Mouse (Mus musculus): ENCODE measurements around the gene Pacsin3.
"Not testable (repeated sequence)": the region's sequence is repeated elsewhere in the genome, so short reads cannot be mapped to it uniquely, and the experiment has no call there.

Gene Pacsin3

DNA sequence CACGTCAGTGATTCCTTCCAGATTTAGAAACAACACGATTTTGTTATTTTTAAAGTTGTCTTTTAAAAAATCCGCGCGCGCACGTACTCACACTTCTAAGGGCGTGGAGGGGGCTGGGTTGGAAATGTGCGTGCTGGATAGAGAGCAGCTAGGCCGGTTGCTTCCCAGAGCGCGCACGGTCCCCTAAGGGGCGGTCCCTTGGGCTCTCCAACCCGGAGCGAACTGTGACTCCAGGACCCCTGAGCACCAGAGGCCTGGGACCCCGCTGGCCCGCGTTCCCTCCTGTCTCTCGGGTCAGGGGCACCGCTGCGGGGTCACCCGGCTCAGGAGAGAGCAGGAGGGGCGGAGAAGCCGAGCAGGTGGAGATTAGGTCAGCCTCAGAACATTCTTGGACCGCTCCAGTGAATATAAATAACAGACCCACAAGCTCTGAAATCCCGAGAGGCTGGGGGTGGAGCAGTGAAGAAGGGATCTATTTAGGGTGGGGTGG, at the start of gene Pacsin3:
Pacsin3 (plus strand) TSS at position 294 of the 490 bp plus-strand sequence.
- peak; percentile 80 for DNase-seq

DNA sequence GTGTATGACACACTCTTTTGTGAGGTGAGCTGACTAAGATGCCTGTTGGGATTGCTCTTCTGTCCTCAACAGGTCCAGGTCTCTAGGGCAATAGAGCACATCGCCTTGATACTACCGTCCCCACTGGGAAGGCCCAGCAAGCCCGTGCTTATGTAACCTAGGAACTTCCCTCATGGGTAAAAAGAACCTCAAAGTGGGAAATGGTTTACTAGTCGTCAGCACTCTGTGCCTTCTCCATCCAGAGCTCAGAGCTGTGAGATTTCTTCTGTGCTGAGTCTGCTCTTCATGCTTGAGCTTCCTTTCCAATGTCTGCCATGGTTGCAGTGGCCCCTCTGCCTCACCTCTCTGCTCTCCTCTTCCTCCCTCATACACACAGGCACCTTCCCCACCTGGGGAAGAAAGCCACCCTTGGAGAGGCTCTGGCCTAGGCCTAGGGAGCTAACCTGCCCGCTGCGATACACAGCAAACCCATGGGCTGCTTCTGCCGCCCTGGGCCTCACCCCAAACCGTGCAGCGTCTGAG, 49.4 kb upstream of the Pacsin3 start:
- no peak for DNase-seq

DNA sequence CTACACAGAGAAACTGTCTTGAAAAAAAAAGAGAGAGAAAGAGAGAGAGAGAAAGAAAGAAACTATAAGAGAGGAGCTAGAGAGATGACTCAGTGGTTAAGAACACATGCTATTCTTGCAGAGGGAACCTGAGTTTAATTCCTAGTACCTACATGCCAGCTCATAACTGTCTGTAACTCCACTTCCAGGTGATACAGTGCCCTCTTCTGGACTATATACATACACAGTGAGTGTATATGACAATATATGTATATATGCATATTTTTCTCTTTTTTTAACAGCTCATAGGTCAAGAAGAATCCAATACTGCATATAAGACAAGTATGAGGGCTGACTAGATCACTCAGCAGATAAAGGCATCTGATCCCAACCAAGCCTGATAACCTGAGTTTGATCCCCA, 42.4 kb upstream of the Pacsin3 start:
- DNase-seq: no peak

DNA sequence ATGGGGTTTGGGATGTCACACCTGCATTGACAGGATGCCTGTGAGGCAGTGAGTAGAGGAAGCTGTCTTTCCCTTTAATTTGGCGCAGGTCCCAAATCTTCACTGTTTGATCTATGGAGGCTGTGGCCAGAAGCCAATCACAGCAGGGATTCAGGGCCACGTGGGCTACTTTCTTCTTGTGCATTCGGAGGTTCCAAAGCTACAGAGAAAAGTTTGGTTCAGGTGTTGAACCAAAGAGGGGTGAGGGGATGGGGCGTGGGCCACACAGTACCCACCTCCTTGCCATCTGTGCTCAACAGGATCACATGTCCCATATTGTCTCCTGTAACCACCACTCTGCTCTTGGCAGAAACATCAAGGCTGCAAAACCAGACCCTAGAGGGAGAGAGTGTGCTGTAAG, 38.7 kb upstream of the Pacsin3 start:
- DNase-seq: peak; percentile 44

DNA sequence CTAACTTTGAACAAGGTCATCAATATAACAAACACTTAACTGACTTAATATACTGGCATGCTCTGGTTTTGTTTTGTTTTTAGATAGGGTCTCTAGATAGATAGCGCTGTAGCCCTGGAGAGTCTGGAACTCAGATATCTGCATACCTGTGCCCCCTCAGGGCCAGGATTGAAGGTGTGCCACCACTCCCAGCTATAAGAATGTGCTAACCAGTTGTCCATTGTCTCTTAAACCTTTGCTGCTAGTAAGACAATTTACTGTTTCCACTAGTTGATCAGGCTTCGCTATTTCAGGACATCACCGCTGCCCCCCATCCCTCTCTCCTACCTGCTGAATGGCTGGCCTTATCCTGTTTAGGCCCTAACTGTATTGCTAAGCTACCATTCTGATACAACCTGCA, 35.3 kb upstream of the Pacsin3 start:
- DNase-seq: no peak

DNA sequence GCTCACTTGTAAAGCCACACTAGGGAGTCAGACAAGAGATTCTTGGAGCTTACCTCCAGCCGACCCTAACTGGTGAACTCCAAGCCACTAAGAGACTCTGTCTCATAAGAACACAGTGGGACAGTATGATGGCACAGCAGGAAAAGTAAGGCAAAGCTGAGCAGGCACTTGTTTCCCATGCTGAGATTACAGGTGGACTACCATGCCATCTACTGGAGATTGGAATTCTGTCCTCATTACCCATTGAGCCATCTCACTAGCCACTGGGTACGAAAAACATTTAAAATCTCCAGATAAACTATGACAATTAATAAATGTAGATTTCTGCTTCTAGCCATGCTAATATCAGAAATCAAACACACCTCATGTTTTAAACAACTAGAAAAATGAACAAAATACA, 32.1 kb upstream of the Pacsin3 start:
- no peak for DNase-seq

DNA sequence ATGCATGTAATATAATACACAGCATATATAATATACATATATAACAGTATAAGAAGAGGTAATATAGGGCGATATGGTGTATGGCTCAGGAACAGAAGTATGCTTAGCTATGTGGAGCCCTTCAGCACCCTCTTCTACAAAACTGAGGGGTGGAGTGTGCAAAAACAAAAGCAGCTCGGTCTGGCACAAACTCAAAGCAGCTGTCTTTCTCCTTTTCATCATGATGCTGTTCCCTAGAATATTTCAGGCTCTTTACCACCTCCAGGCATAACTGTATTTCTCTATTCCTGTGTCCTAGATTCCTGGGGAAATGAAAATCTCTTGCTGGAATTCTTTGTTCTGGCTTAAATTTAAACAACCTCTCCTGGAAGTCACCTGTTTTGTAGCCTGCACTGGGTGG, 26.0 kb upstream of the Pacsin3 start:
- no peak for DNase-seq

DNA sequence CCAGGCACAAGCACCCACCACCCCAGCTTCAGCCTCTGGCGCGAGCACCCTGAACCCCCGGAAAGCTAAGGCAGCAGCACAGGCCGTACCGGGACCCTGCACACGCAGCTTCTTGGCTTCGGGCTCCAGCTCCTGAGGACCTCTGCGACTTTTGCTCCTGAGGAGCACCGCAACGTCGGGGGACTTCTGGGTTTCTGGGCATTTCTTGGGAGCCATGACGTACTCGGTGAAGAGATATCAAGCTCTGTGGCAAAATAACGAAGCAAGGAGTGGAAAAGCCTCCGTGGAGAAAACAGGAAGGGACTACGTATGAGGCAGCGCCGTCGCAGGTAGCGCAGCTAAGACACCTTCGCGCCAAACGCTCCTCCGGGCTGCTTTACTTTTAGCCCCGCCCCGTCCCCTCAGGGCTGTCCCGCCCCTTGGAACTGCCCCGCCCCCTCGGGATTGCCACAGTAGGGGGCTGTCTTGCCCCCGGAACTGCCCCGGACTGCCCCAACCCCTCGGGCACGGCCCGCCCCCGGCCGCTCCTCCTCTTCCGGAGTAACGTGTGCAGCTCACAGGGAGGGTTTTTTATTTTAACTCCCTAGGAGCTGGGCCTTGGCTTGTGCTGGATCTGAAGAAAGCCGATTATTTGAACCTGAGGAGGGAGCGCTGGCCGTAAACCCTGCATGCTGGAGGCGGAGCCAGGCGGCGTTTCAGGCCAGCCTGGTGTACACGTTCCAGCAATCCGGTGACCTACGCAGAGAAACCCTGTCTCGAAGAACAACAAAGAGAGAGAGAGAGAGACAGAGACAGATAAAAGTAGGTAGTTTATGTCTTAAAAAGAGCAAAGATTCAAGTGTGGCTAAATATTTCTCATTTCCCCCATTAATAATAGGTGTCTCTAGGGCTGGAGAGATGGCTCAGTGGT, 18.9 kb upstream of the Pacsin3 start, which contains the start of gene Ddb2:
Ddb2 (minus strand) TSS at position 382 of the 910 bp plus-strand sequence.
- peak; percentile 91 for DNase-seq

DNA sequence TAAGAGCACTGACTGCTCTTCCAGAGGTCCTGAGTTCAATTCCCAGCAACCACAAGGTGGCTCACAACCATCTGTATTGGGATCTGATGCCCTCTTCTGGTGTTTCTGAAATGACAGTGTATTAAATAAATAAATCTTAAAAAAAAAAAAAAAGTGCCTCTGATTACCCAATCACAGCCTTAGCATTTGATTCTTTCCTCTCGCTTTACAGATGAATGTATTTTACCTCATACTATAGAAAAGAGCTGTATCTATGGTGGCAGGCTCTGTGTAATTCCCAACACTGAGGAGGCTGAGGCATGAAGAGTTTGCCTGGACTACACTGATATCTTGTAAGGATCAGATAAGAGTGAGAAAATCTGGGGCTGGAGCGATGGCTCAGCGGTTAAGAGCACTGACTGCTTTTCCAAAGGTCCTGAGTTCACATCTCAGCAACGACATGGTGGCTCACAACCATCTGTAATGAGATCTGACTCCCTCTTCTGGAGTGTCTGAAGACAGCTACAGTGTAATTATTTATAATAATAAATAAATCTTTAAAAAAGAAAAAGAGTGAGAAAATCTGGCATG, 18.2 kb upstream of the Pacsin3 start:
- not testable (repeated sequence) for DNase-seq

DNA sequence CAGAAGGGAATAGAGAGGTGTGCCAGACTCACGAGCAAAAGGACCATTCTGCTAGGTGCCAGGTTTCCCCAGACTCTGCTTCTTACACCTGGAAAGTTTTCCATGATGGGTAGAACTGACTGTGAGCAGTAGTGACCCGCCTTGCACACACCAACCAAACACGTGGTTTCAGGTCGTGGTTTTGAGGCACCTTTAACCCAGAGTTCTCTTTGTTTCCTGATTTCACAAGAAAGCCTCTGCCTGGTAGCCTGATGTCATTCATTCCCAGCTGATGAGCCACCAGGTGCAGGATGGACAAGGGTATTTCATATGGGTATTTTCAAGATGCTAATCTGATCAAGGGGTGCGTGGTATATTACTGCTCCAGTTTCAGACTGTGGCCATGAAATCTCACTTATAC, 13.2 kb upstream of the Pacsin3 start:
- no peak for DNase-seq

DNA sequence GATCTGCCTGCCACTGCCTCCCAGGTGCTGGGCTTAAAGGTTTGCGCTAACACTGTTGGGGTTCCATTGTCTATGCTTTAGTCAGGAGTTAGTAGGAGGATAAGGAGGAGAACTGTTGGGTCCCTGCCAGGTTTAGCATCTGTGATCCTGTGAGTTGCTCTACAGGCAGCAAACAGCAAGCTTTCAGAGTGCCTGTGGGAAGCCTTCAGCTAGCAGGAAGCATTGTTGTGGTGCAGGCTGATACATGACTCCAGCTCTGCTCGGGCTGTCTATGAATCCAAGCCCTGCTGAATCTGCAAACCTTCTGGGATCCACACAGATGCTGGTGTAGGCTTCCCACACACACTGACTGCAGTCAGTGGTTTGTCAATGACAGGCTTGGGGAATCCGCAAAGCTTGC, 12.3 kb upstream of the Pacsin3 start:
- peak; percentile 63 for DNase-seq

DNA sequence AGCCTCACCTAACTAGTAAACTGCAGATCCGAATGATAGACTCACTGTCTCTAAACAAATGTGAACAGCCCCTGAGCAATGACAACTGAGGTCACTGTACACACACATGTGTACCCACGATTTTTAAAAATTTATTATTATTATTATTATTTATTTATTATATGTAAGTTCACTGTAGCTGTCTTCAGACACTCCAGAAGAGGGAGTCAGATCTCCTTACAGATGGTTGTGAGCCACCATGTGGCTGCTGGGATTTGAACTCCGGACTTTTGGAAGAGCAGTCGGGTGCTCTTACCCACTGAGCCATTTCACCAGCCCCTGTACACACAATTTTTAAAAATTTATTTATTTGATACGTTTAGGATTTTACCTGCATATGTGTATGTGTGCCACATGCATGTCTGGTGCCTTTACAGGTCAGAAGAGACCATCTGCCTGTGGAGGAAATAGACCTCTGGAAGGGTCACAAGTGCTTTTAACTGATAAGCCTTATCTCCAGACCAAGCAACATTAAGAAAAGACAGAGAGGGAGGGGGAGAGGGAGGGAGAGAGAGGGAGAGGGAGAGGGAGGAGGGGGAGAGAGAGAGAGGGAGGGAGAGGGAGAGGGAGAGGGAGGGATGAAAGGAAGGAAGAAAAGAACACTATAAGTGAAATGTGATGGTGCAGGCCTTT, 11.1 kb upstream of the Pacsin3 start:
- no peak for DNase-seq

DNA sequence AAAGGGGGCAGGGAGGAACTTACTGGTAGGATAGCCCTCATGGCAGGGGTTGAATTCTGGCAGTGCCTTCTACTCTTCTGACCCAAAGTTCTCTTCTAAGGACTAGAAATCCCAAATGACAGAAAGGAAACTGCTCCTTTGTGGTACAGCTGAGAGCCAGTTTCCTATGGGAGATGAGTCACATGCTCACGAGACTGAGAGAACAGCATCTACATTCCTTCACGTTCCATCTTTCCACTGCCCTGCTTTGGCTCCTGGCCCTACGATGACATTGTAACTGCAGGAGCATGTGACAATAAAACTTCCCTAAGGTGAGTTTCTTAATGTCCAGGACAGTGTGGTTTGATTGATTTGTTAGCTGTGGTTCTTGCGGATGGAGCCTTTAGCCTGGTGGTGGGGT, 7.4 kb upstream of the Pacsin3 start:
- DNase-seq: no peak

DNA sequence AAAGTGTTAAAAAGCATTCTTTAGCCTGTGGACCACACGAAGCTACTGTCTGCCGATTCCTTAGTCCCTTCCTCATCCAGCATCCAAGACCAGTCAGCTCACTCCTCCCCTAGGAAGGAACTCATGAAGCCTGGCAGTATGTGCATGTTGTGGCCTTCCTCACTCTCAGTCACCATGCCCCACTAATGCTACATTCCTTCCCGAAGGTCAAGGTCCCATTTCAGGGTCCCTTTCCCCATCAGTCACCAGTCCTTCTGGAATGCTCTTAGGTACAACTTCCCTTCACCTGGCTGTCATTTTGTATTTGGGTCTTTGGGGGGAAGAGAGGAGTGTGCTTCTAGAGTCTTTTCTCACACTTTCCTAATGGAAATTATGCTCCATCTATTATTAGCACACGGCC, 3.8 kb upstream of the Pacsin3 start:
- no peak for DNase-seq

DNA sequence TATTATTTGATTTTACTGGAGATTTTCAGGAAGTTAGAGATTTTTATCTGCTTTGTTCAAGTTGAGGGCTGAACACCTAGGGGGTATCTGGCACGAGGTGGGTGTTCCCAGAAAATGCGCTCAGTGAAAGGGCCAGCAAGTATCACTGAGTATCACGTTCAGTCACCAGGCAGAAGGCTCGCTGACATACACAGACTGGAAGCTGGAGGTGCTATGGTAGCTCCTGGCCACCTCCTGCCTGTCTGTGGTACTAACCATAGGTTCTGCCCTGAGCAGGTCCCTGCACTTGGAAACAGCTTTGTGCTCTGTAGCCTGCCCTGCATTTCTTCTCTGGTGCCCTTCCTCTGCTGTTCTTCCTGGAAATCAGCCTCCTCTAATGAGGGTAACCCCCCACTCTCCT, 3.2 kb upstream of the Pacsin3 start:
- no peak for DNase-seq

DNA sequence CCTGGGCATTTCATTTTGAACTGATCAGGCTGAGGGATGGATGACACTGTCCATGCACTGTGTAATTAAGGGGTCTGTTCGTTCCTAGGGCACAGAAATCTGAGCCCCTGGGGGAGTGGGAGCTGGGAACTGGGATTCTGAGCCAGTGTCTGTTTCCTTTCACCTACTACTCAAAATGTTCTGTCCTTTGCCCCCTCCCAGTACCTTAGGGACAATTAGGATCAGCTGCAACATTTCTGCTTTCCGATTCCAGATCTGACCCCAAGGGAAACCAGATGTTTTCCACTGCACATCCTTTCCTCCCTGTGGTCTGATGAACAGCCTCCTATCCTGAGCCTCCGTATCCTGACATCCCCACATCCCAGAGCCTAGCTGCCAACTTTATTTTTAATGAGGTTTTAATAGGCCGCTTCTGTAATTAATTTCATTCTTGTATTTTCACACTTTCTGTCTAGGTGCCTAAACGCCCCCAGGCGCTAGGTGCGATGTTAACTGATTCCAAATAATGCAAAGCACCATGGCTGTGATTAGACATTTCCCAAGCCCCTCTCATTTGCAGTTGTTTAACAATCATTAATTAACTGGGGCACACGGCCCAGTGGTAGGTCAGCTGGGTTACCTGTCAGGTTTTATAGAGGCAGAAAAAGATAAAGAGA, 901 bp upstream of the Pacsin3 start:
- no peak for DNase-seq

DNA sequence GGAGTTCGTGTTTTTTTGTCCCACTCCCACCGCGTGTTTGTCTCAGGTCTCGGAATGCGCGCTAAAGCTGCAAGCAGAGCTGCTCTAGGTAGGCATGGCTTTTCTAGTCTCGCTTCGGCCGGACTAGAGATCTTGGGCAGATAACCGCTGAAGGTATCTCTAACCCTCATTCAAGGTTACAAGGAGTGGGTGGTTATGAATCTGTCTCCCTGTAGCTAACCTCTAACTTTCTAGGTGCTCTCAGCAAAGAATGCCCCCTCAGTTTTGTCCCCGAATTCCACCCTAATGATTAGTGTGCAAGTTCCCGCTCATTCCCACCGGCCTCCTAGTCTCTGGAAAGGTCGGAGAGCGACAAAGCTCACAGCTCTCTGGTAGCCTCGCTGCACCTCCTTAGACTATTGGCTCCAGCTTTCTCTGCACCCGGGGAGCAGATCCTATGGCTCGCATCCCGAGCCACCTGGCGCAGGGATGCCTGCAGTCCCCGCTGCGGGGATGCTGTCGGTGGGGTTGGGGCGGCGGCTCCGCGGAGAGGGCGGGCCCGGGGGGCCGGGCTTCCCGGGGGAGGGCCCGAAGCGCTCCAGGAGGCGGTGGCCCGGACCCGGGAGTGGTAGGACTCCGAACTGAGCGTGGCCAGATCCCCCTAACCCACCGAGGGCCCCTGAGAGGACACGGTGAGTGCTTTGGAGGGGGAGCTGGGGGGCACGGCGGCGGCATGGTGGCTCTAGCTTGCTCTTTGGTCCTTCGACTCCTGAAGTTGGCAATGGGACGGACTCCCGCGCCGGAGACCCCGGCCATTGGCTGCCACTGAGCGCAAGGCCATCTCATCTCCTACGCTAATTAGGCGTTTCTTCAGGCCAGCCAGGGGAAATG, 737 bp downstream of the Pacsin3 start:
- peak; percentile 79 for DNase-seq

DNA sequence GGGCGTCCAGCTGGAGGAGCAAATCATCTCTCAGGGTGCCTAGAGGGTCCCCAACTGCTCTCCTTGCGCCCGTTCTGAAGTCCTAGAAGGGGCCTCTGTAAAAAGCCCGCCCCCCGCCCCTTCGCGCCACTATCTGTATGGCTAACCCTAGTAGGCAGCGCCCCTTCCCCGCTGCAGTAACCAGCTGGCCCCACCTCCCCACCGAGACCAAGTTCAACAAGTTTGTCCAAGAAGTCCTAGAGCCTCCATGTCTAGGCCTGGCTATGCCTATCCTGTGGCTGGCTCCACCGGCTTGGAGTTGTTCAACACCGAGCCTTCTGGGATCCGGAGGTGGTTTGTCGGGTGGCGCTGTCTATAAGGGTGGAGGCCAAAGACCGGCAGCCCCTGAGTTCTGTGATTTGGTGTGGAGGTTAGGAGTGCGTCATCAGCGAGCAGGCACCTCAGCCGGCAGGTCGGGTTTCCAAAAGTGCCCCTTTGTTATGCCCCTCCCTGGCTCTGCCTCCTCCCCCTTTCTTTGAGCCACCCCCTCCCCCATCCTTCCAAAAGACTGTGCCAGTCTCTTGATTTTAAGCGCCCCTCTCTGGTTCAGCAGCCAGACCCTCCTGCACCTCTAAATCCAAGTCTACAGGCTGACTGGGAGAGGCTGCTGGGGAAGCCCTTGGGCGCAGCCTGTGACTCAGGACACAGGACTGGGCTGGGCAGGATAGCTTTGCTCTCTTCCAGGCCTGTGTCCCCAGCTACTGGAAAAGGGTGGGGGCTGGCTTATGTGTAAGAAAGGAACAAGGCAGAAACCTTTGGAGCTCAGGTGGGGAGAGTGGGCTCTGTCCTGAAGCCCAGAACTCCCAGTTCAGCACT, 1.6 kb downstream of the Pacsin3 start:
- DNase-seq: peak; percentile 71

DNA sequence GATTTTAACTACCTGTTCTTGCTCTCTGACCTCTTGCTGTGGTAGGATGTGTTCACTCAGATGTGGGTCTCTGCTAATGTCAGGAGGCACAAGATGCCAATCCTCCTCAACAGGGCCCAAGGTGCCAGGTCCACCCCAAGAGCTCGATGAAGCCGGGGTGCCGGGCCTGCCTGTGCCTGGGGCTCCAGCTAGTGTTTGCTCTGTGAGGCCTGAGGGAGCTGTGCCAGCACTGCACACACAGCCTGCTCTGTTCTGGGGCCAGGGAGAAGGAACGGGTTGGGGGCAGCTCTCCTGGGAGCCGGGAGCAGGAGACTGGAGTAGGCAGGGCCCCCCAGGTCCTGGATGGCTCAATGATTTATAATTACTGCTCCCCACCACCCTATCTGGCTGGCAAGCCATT, 2.3 kb downstream of the Pacsin3 start:
- DNase-seq: peak; percentile 71

DNA sequence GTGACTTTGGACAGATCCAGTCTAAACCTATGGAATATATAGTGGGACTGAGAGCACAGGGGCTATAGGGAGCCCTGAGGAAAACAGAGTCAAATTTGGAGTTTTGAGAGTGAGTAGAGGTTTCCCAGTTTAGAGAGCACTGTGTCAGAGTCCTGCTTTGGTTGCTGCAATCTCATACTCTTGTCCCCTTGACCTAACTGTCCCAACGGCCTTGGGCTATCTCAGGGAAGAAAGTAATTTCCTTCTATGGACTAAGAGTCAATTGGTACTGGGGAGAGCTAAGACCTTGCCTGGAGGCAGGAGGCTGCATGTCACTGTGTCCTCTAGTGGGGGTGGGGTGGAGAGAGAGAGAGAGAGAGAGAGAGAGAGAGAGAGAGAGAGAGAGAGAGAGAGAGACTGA, 3.1 kb downstream of the Pacsin3 start:
- DNase-seq: no peak

DNA sequence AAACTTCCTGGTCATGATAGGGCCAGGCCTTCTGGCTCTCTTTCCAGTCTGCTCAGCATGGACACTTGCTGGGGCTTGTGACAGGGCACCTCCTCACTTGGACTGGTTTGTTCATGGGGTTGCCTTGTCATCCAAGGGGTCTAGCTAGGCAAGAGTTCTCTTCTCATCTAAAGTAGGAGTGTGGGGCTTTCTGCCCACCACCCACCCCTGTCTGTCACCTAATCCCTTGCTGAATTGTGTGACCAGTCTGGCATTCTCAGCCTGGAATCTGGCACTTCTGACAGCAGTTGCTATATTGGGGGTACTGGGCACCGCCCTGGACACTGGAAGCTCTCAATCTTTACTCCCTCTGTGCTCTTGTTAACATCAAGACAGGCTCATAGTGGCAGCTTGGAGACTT, 3.7 kb downstream of the Pacsin3 start:
- DNase-seq: no peak

Data from cerebellum, adult 9-10 months (tissue).